Mouse (Mus musculus) small intestine, adult 2 months (tissue): ENCODE measurements around the gene Tango2.

ENCODE experiments used
- CTCF ChIP-seq: fragments of 200-500 bp; IDR thresholded peaks from 2 replicates; pipeline ENCODE4 v1.5.1; 2012; ENCODE audit warnings: low read depth, mild to moderate bottlenecking, control low read depth, inconsistent platforms, low read length, moderate library complexity, mixed read lengths; ENCODE audit not compliant: insufficient replicate concordance, insufficient read length; ENCODE audit errors: extremely low read depth
- POLR2A ChIP-seq: fragments of 200-500 bp; IDR thresholded peaks from 2 replicates; pipeline ENCODE4 v1.6.1; 2012; ENCODE audit warnings: low read depth, mild to moderate bottlenecking, control low read depth, inconsistent platforms, low read length, moderate library complexity

DNA sequence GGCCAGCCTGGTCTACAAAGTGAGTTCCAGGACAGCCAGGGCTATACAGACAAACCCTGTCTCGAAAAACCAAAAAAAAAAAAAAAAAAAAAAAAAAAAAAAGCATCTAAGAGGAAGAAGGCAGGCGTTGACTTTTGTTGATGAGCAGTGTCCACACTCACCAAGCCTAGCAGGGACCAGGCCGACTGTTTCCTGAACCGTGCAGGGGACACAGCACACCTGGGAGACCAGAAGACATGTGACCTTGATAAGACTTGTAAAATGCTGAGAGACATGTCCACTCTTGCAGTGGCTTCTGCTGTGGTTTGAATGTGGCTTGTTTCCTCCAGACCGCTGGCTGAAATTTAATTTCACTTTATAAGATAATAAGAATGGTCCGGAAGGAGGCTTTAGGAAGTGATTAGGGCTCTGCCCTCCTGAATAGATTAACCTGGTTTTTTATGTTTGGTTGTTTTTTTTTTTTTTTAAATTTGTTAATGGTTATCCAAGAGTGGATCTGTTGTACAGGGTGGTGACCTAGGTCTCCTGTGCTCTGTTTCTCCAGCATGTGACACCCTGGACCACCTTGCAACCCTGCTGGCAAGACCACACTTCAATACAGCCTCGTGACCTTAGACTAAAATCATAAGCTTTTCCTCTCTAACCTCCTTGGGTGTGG lies 28.5 kb upstream of the Tango2 start:
- TF ChIP-seq POLR2A (no peak), CTCF (no peak)
